Mouse (Mus musculus) adrenal gland, postnatal 14 days (tissue): ENCODE results near the gene Alkal2. TPM values are rescaled to one million over a fixed set of nuclear protein-coding genes. Genes with fewer than 3 reads are reported as not detected.

Source experiments
- DNase-seq: peaks from one replicate; pipeline ENCODE4 v3.0.0; 2021; ENCODE audit warnings: mixed read lengths
- total RNA-seq: library from RNA; stranded (reverse); gene quantifications from 2 replicates; pipeline ENCODE4 v1.2.3, GENCODE M21; 2021

Alkal2 gene
- total RNA-seq, 1 experiment from 2014 or later = 1.0 TPM

- DNase-seq = no peak
These were observed 44.1 kb downstream of the Alkal2 start for GRCm38 (mm10) chr12:30928182-30928581.

GRCm38 (mm10) chr12:30933299-30933698 is 49.2 kb downstream of the Alkal2 start:
- DNase-seq = no peak

GRCm38 (mm10) chr12:30936899-30937298 is 52.8 kb downstream of the Alkal2 start:
- no peak for DNase-seq

Other genes starting within 250 kb of the Alkal2 start
- gene Acp1, start 27.3 kb downstream of the Alkal2 start, total RNA-seq = 56.6 and 65.3 TPM in 2 replicates
- gene Sh3yl1, start 27.3 kb downstream of the Alkal2 start, total RNA-seq = 3.6 and 4.7 TPM in 2 replicates
- gene Fam110c, start 189.5 kb downstream of the Alkal2 start, total RNA-seq = 0.38 and 0.48 TPM in 2 replicates